Mouse (Mus musculus) myocyte (in vitro differentiated cells): ENCODE data around the gene Cd3eap.

Source experiments
- MYOD1 ChIP-seq, 3 experiments: IDR thresholded peaks; one replicate each; pipeline ENCODE4 v1.6.1; 2011; ENCODE audit warnings: control low read depth in 2 of 3, low read depth in 2 of 3, mild to moderate bottlenecking in 2 of 3, moderate library complexity in 1 of 3; ENCODE audit not compliant: insufficient read length in 2 of 3, control insufficient read depth in 1 of 3
- POLR2A ChIP-seq: IDR thresholded peaks from one replicate; pipeline ENCODE4 v1.6.1; 2011; ENCODE audit warnings: low read depth, mild to moderate bottlenecking, control low read depth, moderate library complexity; ENCODE audit not compliant: insufficient read length

GRCm38 (mm10) chr7:19338060-19338459 is 21.2 kb downstream of the Cd3eap start:
- TF ChIP-seq POLR2A (no peak), MYOD1 (IDR thresholded peaks at IDR 0.05; ENCODE audit: control insufficient read depth in 1 of 3, insufficient read length in 2 of 3, low read depth in 2 of 3) (no peak)
